Mouse (Mus musculus) gonadal fat pad, adult 2 months (tissue): ENCODE data around the gene Tapbpl. TPM values are rescaled to one million over a fixed set of nuclear protein-coding genes. Genes with fewer than 3 reads are reported as not detected.
"Not testable (repeated sequence)": the region's sequence is repeated elsewhere in the genome, so short reads cannot be mapped to it uniquely, and the experiment has no call there.

Experiments used
- DNase-seq: peaks from one replicate; pipeline ENCODE4 v3.0.0-alpha.2; 2012; ENCODE audit warnings: low read depth
- polyA plus RNA-seq: library from polyadenylated mRNA; depleted of rRNA; stranded (reverse); fragments of >200 nt; gene quantifications from 2 replicates; pipeline ENCODE4 v1.2.3, GENCODE M21; 2012; rRNA removed

The Tapbpl gene
- polyA plus RNA-seq: 21.7 and 26.6 TPM in 2 replicates

GRCm38 (mm10) chr6:125231117-125232044 lies at the start of gene Tapbpl:
TSS of gene Tapbpl (minus strand) at chr6:125231860.
- no peak for DNase-seq

- no peak for DNase-seq
These were observed 48.1 kb upstream of the Tapbpl start for GRCm38 (mm10) chr6:125279729-125280128.

- DNase-seq: no peak
These were observed 43.3 kb upstream of the Tapbpl start for GRCm38 (mm10) chr6:125274841-125275563.

- no peak for DNase-seq
These were observed 40.6 kb upstream of the Tapbpl start for GRCm38 (mm10) chr6:125272228-125272785.

GRCm38 (mm10) chr6:125271455-125272227 lies 40.0 kb upstream of the Tapbpl start:
- peak; percentile 75 for DNase-seq

- no peak for DNase-seq
These were observed 37.1 kb upstream of the Tapbpl start for GRCm38 (mm10) chr6:125268799-125269198.

- DNase-seq: no peak
These were observed 35.8 kb upstream of the Tapbpl start for GRCm38 (mm10) chr6:125267469-125267868.

GRCm38 (mm10) chr6:125266600-125266999 lies 34.9 kb upstream of the Tapbpl start:
- not testable (repeated sequence) for DNase-seq

GRCm38 (mm10) chr6:125266091-125266490 lies 34.4 kb upstream of the Tapbpl start:
- DNase-seq: no peak

- no peak for DNase-seq
These were observed 33.6 kb upstream of the Tapbpl start for GRCm38 (mm10) chr6:125265239-125265638.

GRCm38 (mm10) chr6:125264219-125264618 lies 32.6 kb upstream of the Tapbpl start:
- DNase-seq: no peak

- DNase-seq: no peak
These were observed 28.4 kb upstream of the Tapbpl start for GRCm38 (mm10) chr6:125260006-125260555.

GRCm38 (mm10) chr6:125256222-125256966 lies 24.7 kb upstream of the Tapbpl start:
- DNase-seq: no peak

- DNase-seq: no peak
These were observed 23.9 kb upstream of the Tapbpl start for GRCm38 (mm10) chr6:125255516-125256044.

GRCm38 (mm10) chr6:125253863-125254715 lies 22.4 kb upstream of the Tapbpl start:
- no peak for DNase-seq

GRCm38 (mm10) chr6:125252711-125253110 lies 21.1 kb upstream of the Tapbpl start:
- no peak for DNase-seq

- DNase-seq: no peak
These were observed 20.6 kb upstream of the Tapbpl start for GRCm38 (mm10) chr6:125252285-125252684.

- no peak for DNase-seq
These were observed 12.9 kb upstream of the Tapbpl start for GRCm38 (mm10) chr6:125244551-125244950.

GRCm38 (mm10) chr6:125241566-125241965 lies 9.9 kb upstream of the Tapbpl start:
- no peak for DNase-seq
